Mouse (Mus musculus): ENCODE results near the gene Olfr1195.
"Not testable (repeated sequence)": the region's sequence is repeated elsewhere in the genome, so short reads cannot be mapped to it uniquely, and the experiment has no call there.

The Olfr1195 gene

GRCm38 (mm10) chr2:88689087-88689486 is at the start of gene Olfr1195:
Gene Olfr1195, minus strand, starts transcription at chr2:88689187.
- DNase-seq: no peak

GRCm38 (mm10) chr2:88732266-88732665 is 43.3 kb upstream of the Olfr1195 start, which contains the start of gene Olfr1197:
Gene Olfr1197, minus strand, starts transcription at chr2:88732366.
- no peak for DNase-seq

GRCm38 (mm10) chr2:88704497-88704896 is 15.5 kb upstream of the Olfr1195 start, which contains the start of gene Olfr1196:
Gene Olfr1196, minus strand, starts transcription at chr2:88704597.
- no peak for DNase-seq

DNA sequence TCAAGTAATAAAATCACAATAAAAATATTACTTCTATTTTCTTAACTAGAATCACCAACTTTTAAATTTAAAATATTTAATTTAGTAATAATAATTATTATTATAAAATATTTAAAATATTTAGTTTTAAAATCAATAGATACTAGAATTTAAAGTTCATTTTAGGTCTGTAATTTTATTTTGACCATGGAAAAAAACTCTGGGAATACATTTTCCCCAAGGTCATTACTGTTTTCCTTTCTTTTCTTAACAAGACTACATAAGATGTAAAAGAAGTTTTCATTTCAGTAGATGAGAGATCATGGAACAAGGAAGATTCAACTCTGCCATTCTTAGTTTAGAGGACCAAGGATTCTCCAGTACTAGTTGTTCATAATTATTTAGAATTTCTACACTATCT is 13.7 kb downstream of the Olfr1195 start, which contains the start of gene Olfr1193:
Gene Olfr1193, plus strand, starts transcription at position 301 of the 400 bp plus-strand sequence.
- not testable (repeated sequence) for DNase-seq

DNA sequence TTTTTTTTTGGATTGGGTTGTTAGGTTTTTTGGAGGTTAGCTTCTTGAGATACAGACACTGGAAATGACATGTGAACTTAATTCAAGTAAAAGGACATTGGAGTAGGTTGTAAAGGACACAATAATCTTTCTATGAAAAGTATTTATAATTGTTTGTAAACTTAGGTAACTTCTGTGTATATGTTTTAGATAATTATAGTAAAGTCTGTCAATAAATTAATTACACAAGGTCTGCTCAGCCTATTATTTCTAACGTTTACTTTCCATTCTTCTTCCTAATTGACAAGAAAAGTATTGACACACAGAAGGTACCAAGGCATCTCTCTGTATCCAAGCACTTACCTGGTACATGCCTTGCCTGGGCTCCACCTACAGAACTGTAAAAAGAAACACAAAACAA is 40.8 kb downstream of the Olfr1195 start, which contains the start of gene Olfr1192-ps1:
Gene Olfr1192-ps1, plus strand, starts transcription at position 301 of the 400 bp plus-strand sequence.
- DNase-seq: no peak

DNA sequence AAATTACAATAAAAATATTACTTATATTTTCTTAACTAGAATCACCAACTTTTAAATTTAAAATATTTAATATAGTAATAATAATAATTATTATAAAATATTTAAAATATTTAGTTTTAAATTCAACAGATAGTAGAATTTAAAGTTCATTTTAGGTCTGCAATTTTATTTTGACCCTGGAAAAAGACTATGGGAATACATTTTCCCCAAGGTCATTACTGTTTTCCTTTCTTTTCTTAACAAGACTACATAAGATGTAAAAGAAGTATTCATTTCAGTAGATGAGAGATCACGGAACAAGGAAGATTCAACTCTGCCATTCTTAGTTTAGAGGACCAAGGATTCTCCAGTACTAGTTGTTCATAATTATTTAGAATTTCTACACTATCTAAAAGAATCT is 48.7 kb downstream of the Olfr1195 start, which contains the start of gene Olfr1191-ps1:
Gene Olfr1191-ps1, plus strand, starts transcription at position 301 of the 400 bp plus-strand sequence.
- not testable (repeated sequence) for DNase-seq

Data from cerebellum, adult 11-12 months (tissue).